Mouse (Mus musculus): ENCODE measurements around the gene Bahcc1.

Bahcc1 gene

GRCm38 (mm10) chr11:120242726-120243530, 10.2 kb downstream of the Bahcc1 start:
- DNase-seq (ENCODE audit: low spot score in 2 of 2), result peak in 1 of 2 experiments; percentile 62

DNA sequence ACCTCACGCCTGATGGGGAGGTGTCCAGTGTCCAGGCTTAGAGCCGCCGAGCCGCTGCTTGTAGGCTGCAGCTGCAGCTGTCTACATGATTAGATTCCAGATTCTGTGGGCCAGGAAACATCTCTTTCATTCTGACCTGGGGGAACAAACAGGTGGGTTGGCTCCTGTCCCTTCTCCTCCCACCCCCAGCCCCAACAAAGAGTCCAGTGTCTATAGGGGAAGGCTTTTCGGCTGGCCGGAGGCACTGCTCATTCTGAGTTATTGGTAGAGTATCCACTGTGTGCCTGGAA, 10.7 kb downstream of the Bahcc1 start:
- DNase-seq (ENCODE audit: low spot score in 2 of 2), result no peak

DNA sequence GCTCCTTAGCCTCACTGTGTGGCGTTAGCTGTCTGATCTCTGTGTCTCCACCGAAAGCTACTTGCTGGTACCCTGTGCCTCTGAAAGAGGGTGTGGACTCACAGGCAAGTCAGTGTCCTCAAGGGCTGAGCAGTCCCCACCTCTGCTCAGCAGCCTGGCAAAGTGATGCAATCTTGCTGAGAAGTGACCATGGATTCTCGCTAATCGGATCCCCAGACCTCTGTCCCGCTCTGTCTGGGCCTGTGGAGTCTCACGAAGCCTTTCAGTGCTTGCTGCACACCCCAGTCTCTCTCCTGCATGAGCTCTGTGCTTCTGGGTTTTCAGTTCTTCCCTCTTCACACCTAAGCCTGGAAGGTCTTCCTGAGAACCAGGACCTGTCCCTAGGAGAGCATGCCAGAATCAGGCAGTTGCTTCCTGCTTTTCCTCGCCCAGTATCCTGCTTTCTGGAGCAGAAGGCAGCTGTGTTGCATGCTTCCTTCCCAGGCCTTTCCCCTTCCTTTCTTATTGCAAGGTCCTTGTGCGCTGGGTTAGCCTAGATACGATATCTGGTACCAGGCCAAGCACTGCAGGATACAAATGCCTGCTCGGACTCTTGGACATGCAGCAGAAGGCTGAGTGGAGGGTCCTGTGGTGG, 15.5 kb downstream of the Bahcc1 start:
- no peak for DNase-seq (ENCODE audit: low spot score in 2 of 2)

GRCm38 (mm10) chr11:120248899-120249298, 16.2 kb downstream of the Bahcc1 start:
- DNase-seq (ENCODE audit: low spot score in 2 of 2), result no peak

DNA sequence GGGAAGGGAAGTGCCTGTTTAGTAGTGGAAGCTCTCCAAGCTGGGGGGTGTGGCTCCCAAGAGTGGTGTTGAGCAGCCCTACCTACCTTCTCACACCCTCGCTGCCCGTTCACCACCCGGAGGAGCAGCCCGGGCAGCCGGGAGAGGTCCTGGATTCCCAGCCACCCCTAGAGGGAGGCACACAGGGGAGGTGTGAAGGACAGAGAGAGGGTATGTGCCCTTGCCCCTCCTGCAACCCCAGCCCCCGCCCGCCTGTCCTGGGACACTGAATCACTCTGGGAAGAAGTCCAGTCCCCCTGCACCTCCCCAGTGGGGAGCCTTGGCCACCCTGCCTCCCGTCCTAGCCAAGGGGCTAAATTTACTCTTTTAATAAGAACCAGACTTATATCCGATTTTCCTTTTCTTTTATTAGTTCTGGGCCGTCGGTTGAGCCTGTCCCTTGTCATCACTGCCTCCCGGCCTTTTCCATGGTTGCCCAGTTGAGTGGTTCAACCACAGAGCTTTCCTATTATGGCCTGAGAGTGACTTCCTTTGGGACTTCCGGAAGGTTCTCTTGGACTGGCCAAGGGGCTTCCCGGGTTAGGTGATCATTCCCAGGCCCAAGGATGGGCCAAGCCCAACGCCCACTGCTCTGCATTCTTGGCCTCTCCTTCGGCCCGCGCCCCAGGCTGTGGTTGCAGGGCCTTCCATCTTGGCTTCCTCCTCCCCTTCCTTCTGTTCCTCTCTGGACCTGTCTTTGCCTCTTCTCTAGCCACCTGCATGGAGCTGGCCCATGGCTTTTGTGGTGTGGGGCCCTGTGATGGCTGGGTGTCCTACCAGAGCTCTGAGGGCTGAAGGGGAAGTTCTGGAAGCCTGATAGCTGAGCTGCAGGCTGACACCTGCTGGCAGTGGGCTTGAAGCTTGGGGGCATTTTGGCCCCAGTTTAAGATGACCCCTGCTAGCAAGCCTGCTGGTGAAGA, 18.5 kb downstream of the Bahcc1 start:
- peak; percentile 63 to 75 for DNase-seq (ENCODE audit: low spot score in 2 of 2)

DNA sequence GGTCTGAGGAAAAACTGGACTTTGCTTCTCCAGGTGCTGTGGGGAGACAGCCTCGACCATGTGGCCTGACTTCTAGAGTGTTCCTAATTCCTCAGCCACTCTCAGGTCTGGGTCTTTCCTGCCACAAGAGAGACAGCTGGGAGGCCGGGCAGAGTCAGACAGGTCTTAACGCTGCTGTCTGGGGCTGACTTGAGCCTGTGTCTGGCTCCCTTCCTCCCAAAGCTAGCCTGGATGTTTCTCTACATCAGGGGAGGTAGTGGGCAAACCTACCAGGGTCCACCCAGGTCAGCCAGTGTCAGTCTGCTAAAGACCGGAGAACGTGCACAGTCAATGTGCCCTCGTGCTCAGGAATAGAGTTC, 19.2 kb downstream of the Bahcc1 start:
- DNase-seq (ENCODE audit: low spot score in 2 of 2), result no peak

DNA sequence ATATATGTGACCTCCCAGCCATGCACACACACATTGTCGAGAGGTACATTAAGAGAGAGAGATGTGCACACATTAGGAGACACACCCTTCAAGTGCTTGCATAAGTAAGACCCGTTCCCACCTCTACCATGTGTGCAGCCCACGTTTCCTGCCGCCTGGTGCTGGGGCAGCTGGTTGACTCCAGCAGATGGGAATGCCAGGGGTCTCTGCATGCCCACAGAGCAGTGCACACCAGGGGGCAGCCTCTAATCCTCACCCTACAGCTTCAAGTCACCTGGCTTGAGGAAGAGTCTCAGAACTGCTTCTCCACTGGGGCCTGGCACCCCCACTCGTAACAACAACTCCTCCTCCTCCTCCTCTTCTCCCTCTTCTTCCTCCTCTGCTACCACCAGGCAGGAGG, 19.7 kb downstream of the Bahcc1 start:
- no peak for DNase-seq (ENCODE audit: low spot score in 2 of 2)

DNA sequence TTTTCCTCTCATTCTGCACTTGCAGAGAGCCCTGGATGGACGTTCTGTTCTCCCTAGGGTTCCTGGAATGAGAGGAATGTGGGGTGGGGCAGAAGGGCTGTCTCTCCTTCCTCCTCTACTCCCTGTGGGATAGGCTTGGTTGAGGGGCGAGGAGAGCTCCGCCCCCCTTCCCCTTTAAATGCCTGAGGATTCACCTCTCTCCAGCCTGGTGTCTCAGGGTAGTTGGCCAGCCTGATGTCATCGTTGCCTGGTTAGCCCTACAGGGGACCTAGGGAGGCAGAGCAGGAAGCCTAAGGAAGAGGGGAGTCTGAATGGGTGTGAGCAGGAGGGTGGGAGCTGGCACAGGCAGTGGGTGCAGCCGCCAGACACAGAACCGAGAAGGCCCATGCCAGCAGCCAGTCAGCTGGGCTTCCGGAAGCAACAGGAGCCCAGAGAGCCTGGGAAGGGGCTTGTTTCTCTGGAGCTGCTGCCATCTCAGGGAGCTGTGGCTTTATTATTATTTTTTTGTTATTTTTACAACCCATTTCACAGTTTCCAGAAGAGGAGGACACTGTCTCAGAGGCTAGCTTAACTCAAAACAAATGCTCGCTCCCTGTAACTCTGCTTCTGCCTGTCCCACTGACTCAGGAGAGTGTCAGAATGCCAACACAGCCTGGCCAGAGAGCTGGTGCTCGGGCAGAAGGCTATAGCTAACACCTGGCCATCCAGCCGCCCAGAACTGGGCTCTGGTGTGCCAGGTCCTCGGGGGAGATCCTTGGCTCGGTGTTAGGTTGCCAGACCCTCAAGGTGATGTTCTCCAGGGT, 20.3 kb downstream of the Bahcc1 start:
- DNase-seq (ENCODE audit: low spot score in 2 of 2), result peak; percentile 39 to 45

- no peak for DNase-seq (ENCODE audit: low spot score in 2 of 2)
Observed at GRCm38 (mm10) chr11:120253646-120254315, 21.0 kb downstream of the Bahcc1 start.

DNA sequence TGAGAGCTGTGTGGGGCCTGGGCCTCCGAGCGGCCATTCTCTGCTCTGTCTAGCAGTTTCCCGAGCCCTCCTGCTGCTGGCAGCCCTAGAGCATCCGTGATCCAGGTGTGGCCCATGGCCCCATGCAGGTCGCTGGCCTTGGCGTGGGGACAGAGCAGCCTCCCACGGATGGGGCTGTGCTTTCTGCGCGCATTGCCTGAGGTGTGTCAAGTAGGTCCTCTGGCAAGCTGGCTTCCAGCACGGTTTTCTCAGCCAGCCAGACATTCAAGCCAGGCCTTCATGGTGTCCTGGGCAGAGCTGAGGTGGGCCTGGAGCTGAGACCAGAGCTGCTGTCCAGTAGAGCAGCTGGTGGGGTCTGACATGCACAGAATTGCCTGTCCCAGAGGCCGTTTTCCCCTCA, 21.7 kb downstream of the Bahcc1 start:
- DNase-seq (ENCODE audit: low spot score in 2 of 2), result no peak

DNA sequence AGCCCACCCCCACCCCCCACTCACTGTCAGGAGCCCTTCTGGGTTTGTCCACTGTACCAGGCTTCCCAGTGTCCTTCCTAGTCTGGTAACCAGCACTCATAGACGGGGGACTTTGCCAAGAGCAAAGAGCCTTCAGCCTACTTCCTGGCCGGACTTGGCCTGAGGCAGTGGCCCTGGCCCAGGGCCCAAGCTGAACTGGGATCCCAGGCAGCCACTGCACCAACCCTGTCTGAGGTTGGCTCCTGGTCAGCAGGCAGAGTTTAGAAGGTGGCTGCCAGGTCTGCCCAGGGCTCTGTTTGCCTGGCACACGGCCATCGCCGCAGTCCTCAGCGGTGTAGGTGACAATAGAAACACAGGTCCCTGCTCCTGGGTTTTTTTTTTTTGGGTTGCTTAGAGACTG, 22.3 kb downstream of the Bahcc1 start:
- peak; percentile 92 to 93 for DNase-seq (ENCODE audit: low spot score in 2 of 2)

DNA sequence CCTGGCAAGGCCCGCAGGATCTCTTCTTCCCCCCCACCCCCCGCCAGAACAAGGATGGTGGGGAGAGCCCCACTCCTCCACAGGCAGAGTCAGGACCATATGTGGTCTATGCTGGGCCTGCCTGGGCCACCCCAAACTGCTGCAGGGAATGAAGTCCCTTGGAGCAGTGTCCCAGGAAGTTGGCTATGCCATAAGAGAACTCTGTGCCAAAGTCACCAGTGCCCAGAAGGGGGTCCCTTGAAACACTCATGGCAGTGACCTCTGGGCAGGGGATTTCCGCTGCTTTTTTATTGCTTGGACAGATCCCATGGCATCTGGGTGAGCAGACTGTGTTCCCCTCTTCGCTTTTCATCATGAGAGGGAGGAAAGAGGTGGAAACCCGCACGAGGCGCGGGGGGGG, 22.8 kb downstream of the Bahcc1 start:
- no peak for DNase-seq (ENCODE audit: low spot score in 2 of 2)

DNA sequence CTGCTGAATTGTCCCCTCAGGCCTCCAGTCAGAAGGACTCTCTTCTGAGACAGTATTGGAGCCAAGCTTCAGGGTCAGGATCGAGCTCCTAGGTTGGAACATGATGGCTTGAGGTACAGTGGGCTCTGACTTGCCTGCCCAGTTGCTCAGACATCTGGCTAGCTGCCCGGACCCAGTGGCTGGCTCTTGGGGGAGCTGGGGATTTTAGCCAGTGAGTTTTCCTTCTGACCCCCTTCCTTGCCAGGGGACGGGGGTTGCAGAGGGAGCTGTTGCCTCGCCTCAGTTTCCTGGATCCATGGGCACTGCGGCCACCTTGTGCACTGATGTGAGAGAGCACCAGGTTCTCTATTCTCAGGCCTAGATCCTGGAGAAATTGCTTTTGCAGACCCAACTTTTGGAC, 23.4 kb downstream of the Bahcc1 start:
- peak in 1 of 2 experiments; percentile 24 for DNase-seq (ENCODE audit: low spot score in 2 of 2)

DNA sequence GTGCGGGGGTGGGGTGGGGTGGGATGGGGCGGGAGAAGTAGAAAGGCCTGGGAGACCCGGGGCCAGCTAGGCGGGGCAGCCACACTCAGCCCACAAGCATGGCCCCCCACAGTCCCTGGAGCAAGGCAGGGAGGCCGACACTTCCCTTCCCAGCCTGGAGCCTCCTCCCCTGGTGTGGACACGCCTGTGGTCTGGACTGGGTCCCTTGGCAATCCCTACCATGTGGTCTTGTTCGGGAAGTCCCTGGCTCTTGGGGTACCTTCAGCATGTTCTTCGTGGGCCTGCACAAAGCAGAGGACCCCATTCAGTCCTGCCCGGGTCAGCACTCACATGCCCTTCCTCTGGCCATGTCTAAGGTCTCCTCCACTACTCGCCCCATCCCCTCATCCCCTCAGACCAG, 23.8 kb downstream of the Bahcc1 start:
- DNase-seq (ENCODE audit: low spot score in 2 of 2), result peak; percentile 73 to 78

GRCm38 (mm10) chr11:120256981-120257820, 24.5 kb downstream of the Bahcc1 start:
- peak in 1 of 2 experiments; percentile 48 for DNase-seq (ENCODE audit: low spot score in 2 of 2)

DNA sequence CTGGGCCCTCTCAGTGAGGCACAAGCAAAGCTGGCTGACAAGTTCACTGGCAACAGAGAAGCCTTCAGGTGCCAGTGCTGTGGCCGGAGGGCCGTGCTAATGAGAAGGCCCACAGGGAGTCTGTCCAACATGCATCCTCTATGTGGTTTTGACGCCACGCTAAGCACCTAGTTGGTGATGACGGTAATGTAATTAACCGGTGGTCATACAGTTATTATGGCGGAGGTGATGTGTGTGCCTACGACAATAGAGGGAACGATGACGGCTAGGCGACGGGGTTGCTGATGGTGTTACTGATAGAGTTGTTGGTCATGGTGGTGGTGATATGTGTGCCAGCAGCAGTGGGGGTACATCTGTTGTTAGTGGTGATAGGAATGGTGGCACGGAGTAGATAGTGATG, 25.2 kb downstream of the Bahcc1 start:
- DNase-seq (ENCODE audit: low spot score in 2 of 2), result no peak

DNA sequence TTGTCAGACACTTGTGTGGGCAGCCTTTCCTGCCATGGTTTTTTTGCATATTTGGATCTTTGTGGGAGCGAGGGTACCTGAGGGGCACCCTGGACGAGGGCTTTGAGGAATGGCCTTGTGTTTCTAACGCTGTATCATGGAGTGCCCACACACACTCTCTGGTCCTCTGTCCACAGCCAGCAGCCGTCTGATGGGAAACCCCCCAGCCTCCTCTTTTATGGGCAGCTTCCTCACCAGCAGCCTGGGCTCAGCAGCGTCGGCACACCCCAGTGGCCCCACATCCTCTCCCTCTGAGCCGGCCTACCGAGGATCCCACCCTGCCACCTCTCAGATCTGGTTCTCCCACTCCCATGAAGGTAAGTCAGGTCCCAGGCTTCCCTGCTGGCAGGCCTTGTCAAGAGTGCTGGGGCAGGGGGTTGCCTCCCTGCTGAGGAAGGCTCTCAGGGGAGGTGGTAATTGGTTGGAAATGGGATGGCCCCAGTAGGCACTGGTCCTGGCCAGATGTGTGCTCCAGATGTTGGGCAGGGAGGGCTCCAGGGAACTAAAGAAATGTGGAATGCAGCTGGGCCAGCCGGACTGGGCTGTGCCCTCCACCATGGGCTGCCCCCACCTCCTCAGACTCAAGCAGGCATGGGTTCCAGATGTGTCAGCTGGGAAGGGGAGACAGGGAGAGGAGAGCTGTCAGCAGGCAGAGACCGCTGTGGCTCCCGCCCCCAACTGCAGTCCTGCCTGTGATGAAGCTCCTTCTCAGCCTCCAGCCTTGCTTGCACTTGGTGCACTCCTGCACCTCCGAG, 26.3 kb downstream of the Bahcc1 start:
- DNase-seq (ENCODE audit: low spot score in 2 of 2), result no peak

DNA sequence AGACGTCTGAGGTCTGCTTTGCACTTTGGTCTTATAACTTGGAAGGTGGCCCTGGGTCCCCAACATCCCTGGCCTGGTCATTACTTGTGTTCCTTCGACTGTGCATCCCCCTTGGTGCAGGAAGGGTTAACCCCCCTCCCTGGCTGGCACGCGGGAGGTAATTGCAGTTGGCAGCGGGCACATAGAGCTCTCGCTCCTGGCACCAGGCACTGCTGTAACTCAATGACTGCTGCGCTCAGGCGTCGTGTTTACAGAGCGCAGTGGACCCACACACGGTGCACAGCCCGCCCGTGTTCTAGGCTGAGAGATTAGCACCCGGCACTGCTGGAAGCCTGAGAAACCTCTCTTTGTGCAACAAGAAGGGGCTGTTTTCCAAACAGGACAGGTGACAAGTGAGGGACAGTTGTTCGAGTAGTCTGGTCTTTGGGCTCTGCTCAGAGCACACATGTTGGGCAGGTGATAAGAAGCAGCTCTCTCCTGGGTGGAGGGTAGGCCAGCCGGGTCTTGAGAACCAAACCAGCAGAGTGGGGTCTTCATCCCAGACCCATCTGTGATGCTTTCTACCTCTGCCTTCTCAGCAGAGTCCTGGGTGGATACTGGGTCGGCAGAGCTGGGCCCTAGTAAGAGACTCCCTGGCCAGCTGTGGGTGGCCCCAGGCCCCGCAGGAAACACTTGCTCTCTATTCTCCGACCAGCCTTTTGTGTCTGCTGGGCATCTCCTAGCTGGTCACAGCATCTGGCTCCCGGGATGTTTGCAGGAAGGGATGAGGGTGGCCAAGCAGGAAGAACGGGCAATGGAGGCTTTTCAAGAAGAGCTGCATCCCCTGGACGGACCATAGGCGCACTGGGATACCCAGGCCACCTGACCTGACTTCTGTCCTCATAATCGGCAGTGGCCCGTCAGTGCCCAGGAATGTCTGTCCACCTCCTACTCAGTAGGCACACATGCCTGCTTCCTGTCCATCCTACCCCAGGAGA, 27.3 kb downstream of the Bahcc1 start:
- DNase-seq (ENCODE audit: low spot score in 2 of 2), result peak in 1 of 2 experiments; percentile 35
